Mouse (Mus musculus): Measurements from ENCODE around the gene Coa3.

The Coa3 gene

DNA sequence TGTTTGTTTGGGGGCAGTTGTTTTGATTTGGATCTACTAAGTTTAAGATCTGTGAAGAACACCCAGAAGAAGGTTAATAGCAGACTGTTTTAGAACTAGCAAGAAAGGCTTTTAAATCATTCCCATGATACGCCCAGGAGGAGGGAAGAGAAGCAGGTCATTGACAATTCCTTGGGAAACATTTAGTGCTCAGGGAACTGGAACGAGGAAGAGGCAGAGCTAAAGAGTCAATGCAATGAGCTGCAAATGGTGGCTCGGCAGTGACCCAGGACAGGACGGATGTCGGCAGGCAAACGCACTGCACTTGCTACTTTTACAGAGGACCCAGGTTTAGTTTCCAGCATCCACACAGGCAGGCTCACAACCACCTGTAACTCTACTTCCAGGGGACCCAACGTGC lies 1.9 kb upstream of the Coa3 start:
- no peak for DNase-seq

GRCm38 (mm10) chr11:101279193-101279569 lies 267 bp upstream of the Coa3 start:
- DNase-seq, result peak in 1 of 2 experiments; percentile 20

DNA sequence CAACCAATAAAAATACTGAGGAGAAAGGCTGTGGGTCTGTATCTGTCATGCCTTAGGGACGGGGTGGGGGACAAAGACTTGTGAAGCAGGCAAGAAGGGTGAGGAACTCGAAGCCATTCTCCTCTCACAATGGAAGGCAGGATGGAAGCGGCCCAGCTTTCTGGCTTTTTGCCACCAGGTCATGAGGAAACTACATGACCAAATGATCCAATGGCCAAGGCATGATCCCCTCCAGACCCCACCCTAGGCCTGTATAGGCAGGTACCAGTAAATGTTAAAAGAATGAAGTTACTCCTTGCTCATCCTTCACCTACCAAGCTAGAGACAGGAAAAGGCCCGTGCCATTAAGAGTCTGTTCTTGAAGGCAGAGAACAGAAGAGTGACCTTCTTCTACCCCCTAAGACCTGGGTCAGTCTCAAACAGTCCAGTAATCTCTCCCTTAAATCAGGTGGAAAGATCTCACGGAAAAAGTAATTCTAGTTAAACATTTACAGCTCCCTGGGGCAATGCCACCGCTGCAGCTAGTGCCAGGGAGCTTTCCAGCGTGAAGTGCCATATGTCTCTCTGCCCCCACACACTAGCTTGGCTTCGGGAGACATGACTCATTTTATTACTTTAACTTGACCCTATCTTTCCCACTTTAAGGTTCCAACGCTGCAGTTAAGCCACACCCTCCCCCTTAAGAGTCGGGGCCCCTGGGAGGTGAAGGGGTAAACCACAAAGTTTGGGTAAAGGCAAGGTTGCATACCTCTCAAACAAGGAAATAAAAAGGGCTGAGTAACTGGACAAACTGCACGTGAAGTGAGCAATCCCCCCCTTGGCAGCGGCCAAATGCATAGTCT lies 1.3 kb downstream of the Coa3 start:
- DNase-seq, result peak; percentile 69 to 78

DNA sequence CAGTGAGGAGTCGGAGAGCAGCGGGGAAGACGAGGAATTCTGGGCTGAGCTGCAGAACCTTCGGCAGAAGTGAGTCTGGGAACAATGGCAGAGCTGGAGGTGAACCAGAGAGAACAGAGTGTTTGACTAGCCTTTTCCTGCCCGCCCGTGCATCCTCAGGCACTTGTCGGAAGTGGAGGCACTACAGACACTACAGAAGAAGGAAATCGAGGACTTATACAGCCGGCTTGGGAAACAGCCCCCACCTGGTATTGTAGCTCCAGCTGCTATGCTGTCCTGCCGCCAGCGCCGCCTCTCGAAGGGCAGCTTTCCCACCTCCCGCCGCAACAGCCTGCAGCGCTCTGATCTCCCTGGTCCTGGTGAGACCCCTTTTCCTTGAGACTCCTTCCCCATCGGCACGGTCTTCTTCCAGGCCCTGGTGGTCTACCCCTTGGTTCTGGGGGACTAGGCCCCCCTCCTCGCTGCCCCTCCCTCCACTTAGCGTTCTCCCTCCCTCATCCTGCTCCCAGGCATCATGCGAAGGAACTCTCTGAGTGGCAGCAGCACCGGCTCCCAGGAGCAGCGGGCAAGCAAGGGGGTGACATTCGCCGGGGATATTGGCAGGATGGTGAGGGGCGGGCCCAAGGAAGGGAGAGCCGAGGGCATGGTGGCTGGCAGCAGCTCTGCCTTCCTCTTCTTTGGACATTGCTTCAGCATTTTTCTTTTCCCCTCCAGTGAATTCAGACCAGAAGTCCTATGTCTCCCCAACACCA lies 2.4 kb downstream of the Coa3 start:
- DNase-seq, result no peak

- DNase-seq, result no peak
Observed at GRCm38 (mm10) chr11:101275309-101275708, 3.6 kb downstream of the Coa3 start.

DNA sequence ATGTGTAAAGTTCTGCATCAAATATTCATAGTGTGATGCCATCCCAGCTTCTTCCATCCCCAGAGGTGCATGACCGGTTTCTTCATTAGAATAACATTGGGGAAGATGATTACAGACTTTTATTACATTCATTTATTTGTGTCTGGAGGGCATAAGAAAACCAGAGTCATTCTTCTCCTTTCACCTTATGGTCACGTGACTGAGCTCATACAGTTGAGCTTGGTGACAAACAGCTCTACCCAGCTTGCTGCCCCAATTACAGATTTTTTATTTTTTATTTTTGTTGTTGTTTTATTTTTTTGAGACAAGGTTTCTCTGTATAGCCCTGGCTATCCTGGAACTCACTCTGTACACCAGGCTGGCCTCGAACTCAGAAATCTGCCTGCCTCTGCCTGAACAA lies 6.5 kb downstream of the Coa3 start:
- no peak for DNase-seq

DNA sequence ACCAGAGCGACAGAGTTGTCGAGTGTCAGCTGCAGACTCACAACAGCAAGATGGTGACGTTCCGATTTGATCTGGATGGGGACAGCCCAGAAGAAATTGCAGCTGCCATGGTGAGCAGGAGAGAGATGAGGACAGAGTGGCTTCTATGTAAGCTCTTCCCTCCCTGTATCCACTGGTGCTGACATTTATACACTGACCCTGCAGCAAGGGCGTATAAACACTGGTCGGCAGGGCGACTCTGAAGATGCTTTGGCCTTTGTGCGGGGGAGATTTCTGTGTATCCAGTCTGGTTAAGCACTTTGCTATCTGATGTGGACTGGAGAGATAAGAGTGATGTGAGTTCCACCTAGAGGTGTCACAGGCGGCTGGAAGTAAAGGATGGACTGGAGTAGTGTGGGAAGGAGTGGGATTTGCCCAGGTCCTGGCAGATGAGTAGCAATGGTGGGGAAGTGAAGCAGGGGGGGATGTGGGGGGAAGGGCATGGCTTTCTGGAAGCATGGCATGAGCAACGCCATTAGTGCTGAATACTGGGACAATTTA lies 9.3 kb downstream of the Coa3 start:
- no peak for DNase-seq

GRCm38 (mm10) chr11:101265906-101266305 lies 13.0 kb downstream of the Coa3 start:
- no peak for DNase-seq

- no peak for DNase-seq
Observed at GRCm38 (mm10) chr11:101264954-101265471, 13.9 kb downstream of the Coa3 start.

DNA sequence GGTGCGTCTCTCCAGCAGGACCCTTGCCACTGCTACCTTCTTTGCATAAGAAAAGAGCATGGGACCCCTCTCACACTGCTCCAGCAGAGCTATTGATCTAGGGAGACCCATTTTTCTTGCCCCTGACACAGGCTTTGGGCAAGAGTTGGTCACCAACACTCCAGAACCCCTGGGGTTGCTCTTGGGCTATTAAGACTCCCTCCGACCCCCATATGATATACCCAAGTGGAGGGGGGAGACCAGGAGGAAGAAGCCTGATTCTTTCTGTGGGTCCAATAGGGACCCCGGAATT lies 15.0 kb downstream of the Coa3 start:
- no peak for DNase-seq

- DNase-seq, result no peak
Observed at GRCm38 (mm10) chr11:101263138-101263988, 15.6 kb downstream of the Coa3 start.

DNA sequence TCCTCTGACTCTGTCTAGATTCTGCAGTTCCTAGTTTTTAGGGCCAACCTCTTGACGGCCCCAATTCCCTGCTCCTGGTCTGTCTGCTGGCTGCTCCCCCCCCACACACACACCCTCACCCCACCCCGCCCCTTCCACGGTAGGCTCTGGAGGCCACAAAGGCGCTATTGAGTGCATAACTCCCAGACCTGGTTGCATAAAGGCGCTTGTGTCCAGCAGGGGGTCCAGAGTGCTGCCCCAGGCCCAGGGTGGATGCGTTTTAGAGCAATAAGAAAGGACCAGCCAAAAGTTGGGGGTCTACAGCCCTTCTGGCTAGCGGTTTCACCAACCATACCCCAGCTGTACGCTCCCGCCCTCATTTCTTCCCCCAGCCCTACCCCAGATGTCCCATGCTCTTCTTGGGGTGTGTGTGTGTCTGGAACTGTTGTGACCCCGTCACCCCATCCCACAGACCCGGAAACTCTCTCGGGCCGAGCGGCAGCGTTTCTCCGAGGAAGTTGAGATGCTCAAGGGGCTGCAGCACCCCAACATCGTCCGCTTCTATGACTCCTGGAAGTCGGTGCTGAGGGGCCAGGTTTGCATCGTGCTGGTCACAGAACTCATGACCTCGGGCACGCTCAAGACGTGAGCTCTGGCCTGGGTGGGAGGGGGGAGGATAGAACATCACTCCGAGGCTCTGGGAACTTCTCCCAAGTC lies 16.5 kb downstream of the Coa3 start:
- DNase-seq, result no peak

GRCm38 (mm10) chr11:101260826-101261380 lies 18.0 kb downstream of the Coa3 start:
- no peak for DNase-seq

DNA sequence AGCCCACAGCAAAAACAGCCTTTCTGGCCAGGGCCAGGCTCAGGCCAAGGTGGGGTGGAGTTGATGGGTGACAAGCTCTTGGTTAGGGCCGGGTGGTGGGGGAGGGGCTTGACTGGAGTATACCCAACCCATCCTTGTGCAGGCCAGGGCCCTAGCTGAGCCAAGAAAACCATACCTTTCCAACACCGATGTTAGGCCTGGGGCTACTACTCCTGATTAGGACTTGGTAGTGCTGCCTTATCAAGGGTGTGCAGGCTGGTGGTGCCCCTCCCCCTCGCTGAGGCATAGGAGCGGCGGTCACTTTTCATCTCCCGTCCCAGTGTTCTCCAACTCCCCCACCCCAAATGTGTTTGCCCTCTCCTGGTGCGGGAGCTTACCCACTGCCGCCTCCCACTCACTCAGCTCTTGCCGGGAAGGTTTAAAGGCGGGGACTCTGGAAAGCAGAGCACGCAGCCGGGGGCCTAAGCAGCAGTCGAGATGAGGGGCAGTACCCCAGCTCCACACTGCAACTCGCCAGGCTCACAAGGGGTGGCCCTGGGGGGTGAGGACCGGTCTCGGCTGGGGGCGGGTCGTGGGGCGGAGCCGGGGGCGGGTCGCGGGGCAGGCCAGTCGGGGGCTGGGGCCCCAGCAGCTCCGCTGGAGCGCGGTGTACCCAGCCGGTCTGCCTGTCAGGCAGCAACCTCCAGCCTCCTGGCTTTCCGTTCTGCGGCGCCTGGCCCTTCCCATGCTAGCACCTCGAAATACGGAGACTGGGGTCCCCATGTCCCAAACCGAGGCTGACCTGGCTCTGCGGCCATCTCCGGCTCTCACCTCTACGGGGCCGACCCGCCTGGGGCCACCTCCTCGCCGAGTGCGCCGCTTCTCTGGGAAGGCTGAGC lies 18.7 kb downstream of the Coa3 start, which contains the start of gene Wnk4:
Wnk4 (plus strand) TSS at position 620 of the 878 bp plus-strand sequence.
- peak in 1 of 2 experiments; percentile 56 for DNase-seq

DNA sequence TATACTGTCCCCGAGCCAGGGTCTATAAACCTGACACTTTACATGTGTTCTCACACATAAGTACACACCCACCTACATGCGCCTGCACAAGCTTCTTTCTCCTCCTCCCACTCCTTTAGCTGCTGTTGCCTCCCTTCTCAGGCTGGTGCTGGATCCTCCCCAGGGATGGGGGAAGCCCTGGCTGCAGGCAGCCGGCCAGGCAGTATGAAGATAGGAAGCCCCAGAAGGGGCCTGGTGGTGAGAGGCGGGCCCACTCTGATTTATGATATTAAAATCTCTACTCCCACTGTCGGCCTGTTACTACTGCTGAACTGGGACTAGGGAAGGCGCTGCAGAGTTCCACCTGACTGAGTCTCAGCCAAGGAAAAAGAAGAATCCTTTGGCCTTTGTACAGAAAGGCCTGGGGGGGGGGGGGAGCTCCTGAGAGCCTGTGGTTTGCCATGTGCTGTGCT lies 19.6 kb downstream of the Coa3 start:
- DNase-seq, result no peak

DNA sequence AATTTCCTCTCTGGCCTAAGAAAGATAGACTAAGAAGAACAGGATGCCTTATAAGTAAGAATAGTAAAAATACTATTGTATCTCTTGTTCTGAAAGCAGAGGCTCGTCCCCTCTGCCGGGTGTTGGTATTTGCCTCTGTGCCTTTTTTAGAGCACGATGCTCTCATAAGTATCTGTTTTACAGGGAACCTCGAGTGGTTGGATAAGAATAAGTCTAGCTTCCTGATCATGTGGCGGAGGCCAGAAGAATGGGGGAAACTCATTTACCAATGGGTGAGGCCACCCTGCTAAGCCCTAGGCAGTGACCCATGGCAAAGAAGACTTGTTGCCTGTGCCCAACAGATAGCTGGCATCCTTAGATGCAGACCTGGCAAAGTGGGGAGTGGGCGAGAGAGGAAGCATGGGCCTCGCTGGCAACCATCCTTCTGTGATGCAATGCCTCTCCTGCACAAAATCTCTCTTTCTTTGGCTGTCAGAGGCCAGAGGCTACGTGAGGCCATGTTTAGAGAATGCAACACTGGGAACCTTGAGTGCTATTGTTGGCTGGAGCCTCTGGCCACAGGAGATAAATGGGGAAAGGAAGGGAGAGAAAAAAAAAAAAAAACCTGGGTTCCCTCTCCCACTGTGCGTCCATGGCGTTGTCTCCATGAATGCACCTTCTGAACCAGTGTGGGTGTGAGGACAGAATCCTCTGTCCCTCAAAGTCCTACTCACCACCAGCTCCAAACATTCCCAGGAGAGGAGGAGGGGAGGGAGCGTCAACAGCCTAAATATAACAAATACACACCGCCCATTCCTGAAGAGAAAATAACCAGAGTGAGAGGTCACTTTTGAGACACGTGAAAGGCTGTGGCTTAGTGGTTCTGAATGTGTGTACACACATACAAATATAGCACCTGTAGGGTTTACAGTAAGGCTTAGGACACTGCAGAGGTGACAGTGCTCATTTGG lies 22.8 kb downstream of the Coa3 start:
- DNase-seq, result no peak

DNA sequence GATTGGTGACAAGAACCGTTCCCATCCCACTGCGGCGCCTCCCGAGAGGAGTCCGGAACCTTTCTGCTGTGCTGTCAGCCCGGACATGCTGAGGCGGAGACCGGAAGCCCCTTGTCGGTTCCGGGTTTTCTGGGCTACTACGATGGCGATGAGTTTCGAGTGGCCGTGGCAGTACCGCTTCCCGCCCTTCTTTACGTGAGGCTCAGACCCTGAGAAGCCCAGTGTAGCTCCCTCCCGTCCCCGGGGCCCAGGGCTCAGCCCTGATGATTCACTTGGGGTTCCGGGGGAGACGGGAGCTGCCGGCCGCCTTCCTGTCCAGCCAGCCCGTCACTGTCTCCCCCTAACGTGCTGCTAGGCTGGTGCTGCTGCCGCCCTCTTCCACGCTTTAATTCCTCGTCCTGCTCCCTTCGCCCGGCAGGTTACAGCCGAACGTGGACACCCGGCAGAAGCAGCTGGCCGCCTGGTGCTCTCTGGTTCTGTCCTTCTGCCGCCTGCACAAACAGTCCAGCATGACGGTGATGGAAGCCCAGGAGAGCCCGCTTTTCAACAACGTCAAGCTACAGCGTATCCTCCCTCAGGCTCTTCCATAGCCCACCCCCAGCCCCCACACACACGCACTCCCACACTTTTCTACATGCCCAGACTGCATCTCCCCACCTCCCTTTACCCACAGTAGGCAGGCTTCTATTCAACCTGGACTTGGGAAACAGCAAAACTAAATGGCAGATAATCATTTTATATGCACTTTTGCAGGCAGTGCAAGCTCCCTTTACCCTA lies 25.1 kb downstream of the Coa3 start, which contains the start of gene Vps25:
Vps25 (plus strand) TSS at position 95 of the 777 bp plus-strand sequence.
- DNase-seq, result peak; percentile 85 to 88

DNA sequence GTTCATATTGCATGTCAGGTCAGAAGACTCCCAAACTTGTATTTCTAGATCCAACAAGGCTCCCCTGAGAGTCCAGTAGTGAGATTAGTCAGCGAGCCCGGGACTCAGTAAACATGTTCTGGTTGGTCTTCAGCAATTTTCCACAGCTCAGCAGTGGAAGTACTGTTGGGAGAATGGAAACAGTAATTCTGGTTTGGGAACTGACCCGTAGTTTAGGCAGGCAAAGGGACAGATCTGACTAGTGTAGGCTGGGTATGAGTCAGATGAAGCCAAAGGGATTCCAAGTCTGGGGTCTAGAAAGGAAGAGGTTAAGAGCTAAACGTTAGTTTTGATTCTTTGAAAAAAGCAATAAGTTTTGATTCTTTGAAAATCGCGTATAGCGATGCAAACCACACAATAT lies 26.0 kb downstream of the Coa3 start:
- no peak for DNase-seq

GRCm38 (mm10) chr11:101251031-101251430 lies 27.9 kb downstream of the Coa3 start:
- DNase-seq, result no peak
